Mouse (Mus musculus): ENCODE data around the gene Basp1.
A peak's percentile ranks its signal among the peaks of the same experiment; 100 is the strongest.

Basp1 gene

DNA sequence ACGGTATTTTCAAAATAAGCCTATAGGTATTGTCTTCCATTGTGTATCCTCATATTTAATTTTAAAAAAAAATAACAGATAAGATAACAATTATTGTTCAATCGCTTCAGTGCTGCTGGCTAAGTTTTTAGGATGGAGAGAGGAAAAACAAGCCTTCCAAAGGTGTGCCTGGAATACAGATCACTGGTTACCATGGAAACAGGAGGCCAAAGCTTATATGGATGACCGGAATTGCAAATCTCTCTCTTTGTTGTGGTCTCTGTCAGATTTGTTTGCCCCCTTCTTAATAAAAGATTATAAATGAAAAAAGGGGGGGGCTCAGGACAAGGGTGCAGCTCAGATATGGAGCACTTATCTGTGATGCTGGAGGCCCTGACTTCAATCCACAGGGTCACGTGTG lies 2.4 kb upstream of the Basp1 start:
- no peak for DNase-seq

DNA sequence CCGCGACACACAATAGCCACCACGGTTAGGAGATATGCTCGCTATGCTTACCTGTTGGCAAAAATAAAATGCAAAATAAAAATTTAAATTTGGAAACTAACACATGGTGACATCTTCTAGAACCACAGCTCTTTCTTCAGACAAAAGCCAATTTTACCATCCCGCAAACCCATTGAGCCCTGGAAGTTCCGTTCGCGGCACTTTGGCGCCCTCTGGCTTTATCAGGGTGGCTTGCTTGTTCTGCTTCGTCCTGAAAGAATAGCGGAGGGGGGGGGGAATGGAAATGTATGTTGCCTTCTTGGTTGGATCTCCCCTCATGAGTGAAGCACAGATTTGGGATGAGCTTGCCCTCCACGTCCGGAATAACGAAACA lies 1.2 kb upstream of the Basp1 start:
- DNase-seq, result peak; percentile 83 to 84

DNA sequence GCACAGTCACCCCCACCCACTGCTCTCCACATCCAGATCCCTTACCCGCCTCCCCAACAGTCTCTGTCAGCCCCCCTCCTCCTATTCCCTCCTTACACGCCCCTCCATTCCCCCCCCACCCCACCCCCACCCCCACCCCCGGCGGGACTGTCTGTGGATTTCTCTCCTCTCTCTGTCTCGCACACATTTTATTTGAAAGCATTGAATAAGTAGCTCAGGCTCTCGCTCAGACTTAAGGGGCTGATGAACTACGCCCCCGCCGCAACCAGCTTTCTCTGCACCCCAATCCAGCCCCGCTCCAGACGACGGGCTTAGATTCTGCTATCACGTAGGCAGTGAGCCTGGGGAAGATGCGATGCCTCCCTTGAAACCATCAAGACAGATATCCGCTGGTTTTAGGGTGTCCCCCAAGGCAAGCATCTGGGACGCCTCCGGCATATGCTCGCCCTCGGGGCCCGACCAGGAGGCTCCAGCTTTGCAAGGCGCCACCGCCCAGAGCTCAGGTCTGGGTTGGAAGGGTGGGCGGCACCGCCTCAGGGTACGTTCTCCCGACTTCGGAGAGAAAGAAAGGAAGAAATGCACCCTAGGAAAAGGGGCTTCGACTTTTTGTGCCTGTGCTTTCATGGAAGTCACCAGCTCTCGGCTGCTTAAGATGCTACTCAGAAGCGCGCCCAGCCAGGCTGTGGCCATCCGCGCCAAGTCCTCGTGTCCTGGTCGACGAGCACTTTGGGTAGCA lies 615 bp upstream of the Basp1 start:
- peak; percentile 57 to 64 for DNase-seq

DNA sequence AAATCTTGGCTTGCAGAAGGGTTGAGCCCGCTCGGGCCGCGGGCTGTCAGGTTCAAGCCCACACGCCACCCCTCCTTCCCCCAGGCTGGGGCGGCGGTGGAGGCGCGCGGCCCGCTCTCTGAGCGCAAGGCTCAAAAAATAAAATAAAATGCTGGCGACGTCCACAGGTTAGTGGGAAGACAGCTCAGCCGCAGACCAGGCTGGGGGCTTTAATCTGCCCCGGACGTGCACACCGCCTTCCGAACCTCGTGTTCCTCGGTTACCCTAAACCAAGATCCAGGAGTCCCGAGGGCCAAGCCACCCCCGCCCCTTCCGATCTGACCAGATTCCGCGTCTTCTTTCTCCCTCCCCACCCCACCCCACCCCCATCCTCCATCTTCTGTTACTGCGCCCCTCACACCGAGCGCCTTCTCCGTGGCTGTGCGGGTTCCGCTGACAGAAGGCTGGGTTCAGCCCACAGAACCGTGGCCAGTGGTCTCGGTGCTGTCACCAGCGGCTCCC lies 753 bp downstream of the Basp1 start:
- DNase-seq, result peak in 1 of 2 experiments; percentile 33

DNA sequence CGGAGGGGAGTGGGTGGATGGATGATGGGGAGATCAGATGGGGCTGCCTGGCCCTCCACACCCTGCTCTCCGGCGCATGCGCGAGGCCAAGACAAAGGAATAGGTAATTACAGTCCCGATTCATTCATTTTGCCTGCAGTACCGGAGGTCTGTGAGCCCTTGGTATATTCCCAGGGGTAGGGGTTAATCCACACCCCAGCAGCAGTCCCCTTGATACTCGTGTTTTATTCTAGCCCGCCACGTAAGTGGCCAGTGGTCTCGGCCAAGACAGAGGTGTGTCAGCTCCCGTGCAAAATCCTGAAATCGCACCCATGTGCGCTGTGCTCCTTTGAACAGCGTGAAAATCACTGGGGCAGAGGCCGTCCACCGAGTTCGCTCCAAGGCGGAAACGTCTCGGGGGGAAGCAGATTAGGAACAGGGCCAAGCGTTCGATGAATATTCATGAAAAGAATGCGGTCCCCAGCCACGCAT lies 1.4 kb downstream of the Basp1 start:
- DNase-seq, result peak; percentile 49 to 58

DNA sequence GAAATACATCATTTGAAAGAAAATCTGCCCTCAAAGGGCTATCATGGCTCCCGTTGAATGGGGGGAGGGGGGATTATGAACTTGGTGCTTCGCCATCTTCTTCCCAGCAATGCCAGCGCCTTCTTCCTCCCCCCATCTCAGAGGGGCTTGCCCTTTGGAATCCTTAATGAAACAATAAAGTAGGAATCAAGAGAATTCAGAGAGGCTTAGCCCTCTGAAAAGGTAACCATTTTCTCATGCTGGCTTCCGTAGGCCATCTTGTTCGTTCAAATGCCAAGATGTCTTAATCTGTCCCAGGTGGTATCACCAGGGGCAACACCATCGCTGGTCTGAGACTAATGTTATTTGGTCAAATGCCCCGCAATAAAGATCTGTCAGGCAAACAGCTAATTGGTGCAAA lies 2.1 kb downstream of the Basp1 start:
- DNase-seq, result no peak

DNA sequence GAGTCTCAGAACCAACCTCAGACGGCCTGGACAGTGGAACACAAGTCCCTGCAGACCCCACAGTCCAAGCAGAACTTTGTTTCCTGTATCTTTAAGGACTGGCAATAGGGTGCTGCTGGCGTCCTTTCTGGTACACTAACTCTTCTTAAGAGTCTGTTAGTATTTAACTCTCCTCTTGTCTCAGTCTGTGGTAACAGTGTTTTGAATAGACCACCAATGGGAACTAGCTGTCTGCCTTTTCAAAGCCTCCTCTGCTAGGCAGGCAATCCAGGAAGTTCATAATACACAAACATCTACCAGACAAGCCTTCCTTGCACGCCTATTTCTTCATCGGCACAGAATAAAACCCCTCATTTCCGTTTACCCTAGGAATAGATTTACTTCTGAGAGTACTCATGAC lies 7.6 kb downstream of the Basp1 start:
- no peak for DNase-seq

DNA sequence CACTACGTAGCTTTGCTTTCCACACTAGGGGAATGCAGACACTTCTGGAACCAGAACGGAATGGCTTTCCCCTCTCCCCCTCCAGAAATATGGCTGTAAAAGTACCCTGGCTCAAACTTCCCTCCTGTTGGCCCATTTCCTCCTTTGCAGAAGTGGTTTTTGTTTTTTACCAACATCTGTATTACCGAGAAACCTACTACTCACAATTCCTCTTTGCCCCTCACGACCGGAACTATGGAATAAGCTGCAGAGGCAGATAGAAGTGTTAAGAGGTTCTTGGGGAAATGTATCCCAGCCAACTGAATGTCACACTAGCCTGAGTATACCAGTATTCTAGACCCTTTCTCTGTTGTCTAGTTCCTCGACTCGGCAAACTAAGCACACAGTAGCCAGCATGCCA lies 9.7 kb downstream of the Basp1 start:
- DNase-seq, result no peak

DNA sequence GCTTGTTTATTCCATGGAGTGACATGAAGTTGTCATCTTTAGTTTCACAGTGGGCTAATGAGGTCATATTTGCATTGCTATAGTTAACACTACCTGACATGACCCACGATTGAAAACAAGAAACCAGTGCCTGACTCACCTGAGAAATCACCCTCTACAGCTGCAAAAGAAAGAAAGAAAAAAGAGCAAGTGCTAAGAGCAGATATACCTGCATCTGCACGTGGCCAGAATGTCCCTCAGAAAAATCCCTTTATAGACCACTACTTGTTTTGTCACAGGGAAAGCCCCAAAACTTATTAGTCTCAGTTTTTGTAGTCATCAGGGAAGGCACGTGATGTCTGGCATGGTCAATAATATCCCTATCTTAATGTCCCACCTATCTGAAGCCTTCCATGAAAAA lies 11.6 kb downstream of the Basp1 start:
- no peak for DNase-seq

DNA sequence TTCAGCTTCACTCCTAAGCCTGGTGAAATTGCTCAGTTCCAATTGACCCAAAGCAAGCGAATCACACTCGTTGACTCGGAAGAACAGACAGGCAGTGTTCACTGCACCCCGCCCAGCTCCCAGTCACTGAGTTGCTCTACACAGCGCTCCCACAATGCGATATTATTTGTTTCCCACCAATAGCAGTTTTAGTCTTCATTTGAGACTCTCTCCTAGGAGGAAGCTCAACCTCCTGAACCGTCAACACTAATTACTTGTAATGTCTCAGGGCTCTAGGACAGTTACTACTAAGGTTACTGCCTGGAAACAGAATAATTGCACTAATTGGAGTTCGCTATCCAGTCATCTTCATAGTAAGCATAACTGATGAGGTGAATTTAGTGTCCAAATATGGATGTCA lies 13.3 kb downstream of the Basp1 start:
- no peak for DNase-seq

DNA sequence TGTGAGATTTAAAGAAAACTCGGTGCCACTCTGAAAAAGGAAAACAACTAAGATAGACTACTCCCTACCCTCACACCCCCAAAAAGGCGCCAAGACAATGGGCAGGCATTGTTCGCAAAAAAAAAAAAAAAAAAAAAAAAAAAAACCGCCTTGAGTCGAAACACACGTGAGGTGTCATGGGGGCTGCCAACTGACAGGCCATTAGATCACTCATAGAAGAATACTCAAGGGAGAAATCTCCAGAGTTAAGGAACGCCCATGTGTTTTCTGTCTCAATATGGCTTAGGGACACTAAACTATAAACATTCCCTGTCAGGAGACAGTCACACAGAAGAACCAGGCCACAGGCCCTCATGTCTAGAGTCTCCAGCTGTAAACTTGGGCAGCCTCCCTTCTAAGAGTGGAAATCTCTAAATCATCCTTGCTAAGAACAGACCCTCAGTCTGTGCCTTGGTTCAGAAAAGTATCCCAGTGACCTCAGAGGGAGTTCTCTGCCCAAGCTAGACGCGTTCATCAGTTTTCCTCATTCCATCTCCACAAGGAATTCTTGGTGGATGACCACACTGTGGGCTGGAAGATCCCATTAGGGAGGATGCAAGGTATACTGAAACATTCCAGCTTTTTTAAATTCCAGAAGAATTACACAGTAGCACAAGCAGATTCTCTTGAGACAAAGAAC lies 17.5 kb downstream of the Basp1 start:
- no peak for DNase-seq

DNA sequence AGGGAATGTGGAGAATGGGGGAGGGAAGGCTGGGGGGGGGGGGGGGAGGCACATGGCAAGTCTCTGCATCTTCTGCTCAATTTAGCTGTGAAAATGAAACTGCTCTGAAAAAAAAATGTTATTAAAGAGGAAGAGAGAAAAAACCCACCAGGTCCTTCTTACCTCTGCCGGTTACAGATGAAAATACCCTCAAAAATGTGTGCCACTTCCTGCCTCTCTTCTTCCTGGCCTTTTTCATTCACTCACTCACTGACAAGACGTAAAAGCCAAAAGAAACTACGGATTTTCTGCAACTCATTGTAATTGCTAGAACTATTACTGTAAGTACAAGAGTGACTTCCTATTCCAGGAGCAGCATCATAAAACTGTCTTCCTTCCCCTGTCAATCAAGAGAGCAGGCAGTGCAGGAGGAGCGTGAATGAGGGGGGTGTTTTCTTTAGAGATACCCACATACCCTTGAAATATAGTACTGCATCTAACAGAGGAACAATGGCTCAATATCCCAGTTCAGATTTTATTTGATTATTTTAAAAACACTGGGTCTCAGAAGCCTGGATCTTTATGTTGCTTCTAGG lies 21.0 kb downstream of the Basp1 start:
- DNase-seq, result no peak

DNA sequence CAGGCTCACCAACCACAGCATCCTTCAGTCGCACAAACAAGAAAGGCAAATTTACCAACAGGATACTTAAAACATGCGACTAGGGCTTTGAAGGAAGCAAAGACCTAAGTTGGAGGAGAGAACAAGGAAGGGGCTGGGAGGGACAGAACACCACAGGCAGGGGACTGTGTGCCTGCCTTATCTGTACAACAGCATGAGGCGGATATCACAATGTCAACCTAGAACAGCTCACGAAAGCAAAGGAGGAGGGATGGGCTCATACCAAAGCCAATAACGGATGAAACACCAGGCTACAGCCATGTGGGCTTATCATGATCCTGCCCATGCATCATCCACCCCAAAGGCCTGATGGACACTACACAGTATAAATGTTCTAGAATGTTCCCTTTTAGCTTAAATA lies 22.4 kb downstream of the Basp1 start:
- no peak for DNase-seq

DNA sequence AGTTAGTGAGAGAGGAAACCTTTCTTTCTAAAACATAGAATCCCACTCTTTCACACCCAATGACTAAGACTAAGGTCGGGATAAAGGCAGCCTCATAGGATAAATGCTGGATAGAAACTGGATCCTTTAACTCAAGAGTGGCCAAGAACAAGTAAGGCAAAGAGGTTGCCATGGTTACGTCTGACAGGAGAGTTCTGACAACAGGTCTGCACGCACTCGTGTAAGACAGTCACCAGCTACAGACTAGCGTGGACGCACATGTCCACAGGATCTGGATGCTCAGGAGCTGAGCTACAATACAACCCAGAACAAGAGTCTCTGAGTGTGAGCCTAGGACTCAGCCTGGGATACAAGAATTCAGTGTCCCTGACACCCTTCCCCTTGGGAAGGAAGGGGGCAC lies 26.0 kb downstream of the Basp1 start:
- no peak for DNase-seq

DNA sequence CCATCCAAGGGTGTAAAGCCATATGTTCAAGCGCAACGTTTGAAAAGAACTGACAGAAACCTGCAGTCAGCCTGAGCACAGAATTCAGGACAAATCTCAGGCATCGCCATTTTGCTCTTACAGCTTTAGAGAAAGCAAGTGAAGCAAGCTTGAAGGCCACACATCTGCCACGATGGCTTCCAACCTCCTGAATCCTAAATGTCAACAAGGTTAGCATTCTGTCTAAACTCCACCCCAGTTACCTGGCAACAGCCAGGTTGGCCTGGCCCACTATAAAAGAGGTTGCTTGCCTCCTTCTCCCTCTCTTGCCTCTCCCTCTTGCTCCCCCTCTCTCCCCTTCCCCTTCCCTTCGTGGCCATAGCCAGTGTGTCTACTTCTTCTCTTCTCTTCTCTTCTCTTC lies 33.5 kb downstream of the Basp1 start:
- no peak for DNase-seq

DNA sequence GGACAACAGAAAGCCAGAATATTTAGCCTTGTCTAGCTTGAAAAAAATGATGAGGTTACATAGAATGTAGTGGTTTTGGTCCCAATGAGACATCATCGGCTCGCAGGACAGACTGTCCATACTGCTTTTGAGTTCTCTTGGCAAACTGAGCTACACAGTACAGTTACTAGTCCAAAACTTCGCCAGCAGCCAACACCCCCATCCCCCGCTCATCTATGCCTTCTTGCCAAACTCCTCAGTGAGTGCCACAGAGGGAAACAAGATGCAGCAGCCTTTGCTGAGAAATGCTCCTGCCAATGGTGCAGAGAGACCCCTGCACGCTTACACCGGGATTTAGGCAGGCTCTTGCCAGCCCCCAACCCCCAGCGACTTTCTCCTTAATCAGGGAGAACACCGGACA lies 34.9 kb downstream of the Basp1 start:
- DNase-seq, result no peak

DNA sequence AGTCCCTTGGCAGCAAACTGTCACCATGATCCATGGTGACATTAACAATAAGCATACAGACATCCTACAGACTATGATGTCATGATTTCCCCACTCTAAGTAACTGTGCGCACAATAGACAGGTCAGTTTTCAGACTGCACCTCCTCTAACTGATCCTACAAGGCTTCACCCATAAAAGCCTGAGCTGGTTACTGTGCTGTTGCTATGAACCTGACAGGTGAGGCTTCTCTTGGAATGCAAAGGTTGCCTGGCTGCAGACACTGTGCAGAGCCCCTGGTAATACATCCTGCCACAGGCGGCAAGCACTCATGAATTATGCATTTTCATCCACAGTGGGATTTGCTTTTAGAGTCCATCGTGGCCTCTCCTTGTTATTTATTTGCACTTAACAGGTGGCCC lies 36.6 kb downstream of the Basp1 start:
- DNase-seq, result no peak

DNA sequence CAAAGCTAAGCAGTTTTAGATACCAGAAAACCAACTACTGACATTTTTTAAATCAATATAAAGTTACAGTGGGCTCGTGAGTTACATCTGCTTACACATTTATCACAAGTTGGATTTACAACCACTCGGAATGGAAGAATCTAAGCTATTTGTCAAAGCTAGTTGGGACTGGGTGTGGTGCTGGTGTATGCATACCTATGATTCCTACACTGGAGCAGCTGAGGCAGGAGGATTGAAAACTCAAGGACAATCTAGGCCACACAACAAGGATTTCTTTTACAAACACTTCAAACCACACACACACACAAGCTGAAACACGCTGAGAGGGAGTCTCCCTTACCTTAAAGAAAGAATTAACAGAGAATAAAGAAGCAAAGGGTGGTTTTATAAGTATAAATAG lies 40.1 kb downstream of the Basp1 start:
- no peak for DNase-seq

DNA sequence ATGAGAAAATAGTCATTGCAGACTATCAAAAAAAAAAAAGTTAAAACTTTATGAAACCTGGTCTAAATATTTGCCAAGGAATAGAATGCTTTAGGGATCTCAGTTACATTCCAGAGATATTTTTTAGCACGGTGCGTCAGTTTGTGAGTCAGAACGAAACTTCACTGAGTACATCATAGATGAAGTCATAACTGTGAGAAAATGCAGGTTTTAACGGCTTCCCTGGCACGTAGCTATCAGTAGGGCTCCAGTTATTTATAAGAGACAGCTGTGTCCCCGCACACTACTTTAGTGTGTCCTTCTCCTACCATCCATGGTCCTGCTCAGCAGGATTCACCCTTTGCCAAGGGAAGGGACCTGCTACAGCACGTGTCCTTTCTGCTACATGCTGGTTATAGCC lies 44.0 kb downstream of the Basp1 start:
- DNase-seq, result no peak

DNA sequence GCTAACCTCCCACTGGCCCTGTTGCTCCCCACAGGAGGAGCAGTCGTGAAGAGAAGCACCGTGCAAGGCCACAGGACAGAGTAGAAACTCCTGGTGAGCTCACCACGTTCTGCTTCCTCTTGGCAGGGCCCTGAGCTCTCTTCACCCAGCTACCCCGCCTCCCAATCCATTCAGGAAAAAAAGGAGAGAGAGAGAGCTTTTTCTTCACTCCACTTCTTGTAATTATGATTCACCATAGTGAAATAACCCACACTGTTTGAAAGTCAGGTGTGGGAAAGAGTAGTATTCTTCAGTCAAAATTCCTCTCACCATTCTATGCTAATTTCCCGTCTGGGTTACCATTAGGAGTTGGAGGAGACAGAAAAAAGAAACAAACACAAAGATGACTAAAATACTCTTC lies 48.1 kb downstream of the Basp1 start:
- no peak for DNase-seq

DNA sequence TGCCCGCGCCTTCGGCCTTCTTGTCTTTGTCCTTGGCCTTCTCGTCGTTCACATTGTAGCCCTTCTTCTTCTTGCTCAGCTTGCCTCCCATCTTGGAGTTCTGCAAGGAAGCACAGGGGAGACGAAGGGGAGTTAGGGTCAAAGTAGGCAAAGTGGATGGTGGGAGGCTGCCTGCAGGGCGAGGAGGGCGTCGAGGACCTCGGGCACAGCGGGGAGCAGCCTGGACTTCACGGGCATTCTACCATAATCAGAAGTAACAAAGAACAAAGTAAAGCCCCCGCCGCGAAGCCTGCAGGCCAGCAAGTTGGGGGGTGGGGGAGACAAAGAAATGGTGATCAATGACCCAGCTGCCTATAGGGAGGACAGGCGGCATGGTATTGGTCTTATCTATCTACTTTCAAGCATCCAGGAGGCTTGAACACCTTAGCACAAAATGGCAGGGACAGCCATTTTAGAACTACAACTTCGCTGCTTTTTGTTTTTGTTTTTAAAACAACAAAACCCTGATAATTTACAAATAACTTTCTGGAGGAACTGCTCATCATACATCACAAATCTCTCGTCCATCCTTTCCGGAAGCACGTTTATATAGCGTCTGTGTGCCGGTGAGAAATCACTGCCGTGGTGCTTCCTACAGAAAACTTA lies 48.6 kb downstream of the Basp1 start:
- DNase-seq, result no peak

DNA sequence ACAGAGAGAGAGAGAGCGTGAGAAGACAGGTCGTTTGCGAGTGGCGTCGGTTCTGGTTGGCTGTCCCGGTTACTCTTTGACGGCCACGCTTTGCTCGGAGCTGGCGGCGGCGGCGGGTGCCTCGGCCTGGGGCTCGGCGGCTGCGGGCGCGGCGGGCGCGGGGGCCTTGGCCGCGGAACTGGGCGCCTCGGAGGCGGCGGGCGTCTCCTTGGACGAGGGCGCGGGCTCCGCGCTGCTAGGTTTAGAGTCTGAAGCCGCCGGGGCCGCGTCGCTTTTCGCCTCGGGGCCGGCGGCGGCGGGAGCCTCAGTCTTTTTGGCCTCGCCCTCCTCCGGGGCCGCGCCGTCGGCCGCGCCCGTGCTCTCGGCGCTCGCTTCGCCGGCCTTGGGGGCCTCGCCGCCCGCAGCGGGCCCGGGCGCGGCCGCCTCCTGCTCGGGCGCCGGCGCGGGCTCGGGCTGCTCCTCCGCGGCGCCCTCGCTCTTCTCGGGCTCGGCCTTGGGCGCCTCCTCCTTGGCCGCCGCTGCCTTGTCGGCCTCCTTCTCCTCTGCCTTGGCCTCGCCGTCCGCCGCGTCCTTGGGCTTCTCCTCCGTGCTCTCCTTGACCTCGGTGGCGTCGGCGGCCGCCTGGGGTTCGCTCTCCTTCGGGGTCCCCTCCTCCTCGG lies 49.3 kb downstream of the Basp1 start:
- DNase-seq, result peak; percentile 3 to 7

DNA sequence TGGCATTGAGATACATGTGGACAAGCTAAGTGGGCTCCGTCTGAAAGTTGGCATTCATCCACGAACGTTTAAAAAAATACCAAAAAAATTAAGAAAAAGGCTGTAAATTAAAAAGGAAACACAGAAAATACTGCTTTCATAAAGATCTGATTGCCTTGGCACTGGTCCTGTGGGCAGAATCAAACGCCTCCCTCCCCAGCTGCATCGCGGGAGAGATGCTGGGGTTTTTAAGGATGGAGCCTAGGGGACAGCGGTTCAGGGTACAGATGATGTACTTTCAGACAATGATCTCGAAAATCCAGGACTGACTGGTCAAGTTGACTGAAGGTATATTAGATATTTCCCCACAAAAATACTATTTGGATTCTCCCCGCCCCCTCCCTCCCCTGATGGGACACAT lies 49.9 kb downstream of the Basp1 start:
- DNase-seq, result no peak
